Mouse (Mus musculus): ENCODE data around the gene Shroom1. TPM values are rescaled to one million over a fixed set of nuclear protein-coding genes. Genes with fewer than 3 reads are reported as not detected.

Shroom1 gene
- polyA plus RNA-seq, 1 experiment: 0.07 TPM

DNA sequence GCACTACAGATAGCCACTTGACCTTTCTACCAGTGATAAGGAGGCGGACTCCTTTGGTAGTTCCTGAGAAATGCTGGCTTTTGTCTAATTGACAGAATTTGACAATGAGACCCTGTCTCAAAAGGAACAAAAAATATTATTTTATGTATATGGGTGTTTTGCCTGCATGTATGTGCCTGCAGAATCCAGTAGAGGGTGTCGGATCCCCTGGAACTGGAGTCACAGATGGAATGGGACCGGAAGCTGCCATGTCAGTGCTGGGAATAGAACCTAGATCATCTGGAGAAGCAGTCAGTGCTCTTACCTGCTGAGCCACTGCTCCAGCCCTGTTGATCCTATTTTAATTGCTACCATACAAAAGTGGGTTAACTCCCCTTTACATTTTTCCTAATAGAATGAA is 15.7 kb downstream of the Shroom1 start:
- TF ChIP-seq GATA1 (IDR thresholded peaks at IDR 0.05; ENCODE audit: borderline replicate concordance, low read length) (no peak), FLI1 (IDR thresholded peaks at IDR 0.05; ENCODE audit: low read length) (no peak)
- Histone ChIP-seq H3K9me3 (peaks cover 5% of the 10 kb centered on the region), H3K4me1 (peaks cover 33% of the 10 kb centered on the region), H3K27me3 (replicated peaks) (peaks cover 79% of the 10 kb centered on the region), H3K4me3 (replicated peaks) (no peak overlapping the region), H3K36me3 (replicated peaks; ENCODE audit: low read length) (no peaks in the 10 kb centered on the region)

DNA sequence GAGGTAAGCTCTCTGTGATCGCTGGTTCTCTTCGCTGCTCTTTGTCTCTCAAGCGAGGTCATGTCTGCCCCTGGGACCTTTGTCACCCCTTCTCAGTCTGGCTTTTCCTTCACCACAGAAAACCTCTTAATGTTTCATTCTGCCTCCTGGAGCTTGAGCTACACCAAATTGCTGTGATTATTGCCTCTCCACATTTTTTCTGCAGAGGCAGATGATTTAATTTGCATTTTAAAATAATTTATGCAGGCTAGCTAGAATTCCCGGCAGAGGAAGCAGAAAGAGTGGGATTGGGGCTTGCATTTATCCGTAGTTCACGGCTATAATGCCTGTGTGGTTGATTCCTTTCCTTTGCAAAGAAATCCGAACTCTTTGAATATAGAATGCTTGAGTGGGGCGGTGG is 18.6 kb downstream of the Shroom1 start:
- TF ChIP-seq GATA1 (IDR thresholded peaks at IDR 0.05; ENCODE audit: borderline replicate concordance, low read length) (no peak), FLI1 (IDR thresholded peaks at IDR 0.05; ENCODE audit: low read length) (no peak)
- H3K4me3 ChIP-seq (replicated peaks): no peak overlapping the region
- peaks cover 41% of the 10 kb centered on the region for H3K4me1 ChIP-seq
- no peaks in the 10 kb centered on the region for H3K36me3 ChIP-seq (replicated peaks; ENCODE audit: low read length)
- H3K27me3 ChIP-seq (replicated peaks): peaks cover 86% of the 10 kb centered on the region
- H3K9me3 ChIP-seq: peaks cover 19% of the 10 kb centered on the region

DNA sequence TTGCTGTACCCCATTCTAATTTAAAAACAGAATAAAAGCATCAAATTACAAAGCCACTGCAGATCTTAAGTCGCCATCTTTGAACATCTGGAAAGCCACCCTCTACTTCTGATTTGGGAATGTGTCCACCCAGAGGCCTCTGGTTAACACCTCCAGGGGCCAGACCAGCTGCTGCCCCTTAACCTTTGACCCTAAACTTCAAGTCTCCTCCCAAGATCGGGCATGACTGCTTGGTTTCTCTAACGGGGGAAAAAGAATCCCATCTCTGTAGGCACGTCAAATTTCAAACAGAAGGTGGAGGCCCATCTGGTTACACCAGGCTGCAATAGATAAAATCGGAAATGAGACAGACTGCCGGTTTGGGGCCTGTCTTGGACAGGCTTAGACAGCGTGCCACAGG is 20.8 kb downstream of the Shroom1 start:
- Histone ChIP-seq H3K4me3 (replicated peaks) (no peak overlapping the region), H3K9me3 (peaks cover 19% of the 10 kb centered on the region), H3K27me3 (replicated peaks) (peaks cover 76% of the 10 kb centered on the region), H3K4me1 (peaks cover 47% of the 10 kb centered on the region), H3K36me3 (replicated peaks; ENCODE audit: low read length) (no peaks in the 10 kb centered on the region)
- TF ChIP-seq GATA1 (IDR thresholded peaks at IDR 0.05; ENCODE audit: borderline replicate concordance, low read length) (no peak), FLI1 (IDR thresholded peaks at IDR 0.05; ENCODE audit: low read length) (no peak)

DNA sequence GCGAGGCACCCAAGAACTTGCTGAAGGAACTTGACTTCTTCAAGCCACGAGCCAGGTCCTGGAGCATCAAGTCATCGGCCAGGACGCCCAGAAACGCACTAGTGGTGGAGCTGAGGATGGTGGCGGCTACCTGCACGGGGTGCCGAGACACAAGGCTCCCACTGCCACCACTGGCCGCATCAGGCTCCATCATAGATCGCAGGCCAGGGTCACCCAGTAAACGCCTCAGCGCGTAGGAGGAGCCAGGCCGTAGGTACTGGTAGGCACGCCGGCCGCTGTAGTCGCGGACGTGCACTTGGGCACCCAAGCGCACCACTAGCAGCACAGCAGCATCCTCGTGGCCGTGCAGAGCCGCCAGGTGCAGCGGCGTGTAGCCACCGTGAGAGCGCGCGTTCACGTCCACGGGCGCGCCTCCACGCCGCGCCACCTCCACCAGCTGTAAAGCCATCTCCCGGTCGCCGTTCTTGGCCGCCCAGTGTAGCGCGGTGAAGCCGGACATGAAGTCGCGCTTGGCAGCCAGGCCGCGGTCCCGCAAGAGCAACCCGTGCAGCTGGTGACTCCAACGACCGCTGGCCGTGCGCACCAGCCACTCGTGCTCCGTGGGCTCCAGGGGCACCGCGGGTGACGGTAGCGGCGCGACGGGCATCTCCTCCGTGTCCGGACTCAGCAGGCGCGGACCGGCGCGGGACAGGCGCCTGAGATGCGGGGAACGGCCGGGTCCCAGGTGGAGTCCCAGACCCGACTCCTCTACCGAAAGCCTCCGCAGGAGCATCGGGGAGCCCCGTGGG is 21.6 kb downstream of the Shroom1 start:
- Histone ChIP-seq H3K36me3 (replicated peaks; ENCODE audit: low read length) (no peaks in the 10 kb centered on the region), H3K9me3 (peaks cover 14% of the 10 kb centered on the region), H3K4me1 (peaks cover 47% of the 10 kb centered on the region), H3K4me3 (replicated peaks) (peak overlapping the region; percentile 89), H3K27me3 (replicated peaks) (peaks cover 74% of the 10 kb centered on the region)
- TF ChIP-seq GATA1 (IDR thresholded peaks at IDR 0.05; ENCODE audit: borderline replicate concordance, low read length) (no peak), FLI1 (IDR thresholded peaks at IDR 0.05; ENCODE audit: low read length) (no peak)

DNA sequence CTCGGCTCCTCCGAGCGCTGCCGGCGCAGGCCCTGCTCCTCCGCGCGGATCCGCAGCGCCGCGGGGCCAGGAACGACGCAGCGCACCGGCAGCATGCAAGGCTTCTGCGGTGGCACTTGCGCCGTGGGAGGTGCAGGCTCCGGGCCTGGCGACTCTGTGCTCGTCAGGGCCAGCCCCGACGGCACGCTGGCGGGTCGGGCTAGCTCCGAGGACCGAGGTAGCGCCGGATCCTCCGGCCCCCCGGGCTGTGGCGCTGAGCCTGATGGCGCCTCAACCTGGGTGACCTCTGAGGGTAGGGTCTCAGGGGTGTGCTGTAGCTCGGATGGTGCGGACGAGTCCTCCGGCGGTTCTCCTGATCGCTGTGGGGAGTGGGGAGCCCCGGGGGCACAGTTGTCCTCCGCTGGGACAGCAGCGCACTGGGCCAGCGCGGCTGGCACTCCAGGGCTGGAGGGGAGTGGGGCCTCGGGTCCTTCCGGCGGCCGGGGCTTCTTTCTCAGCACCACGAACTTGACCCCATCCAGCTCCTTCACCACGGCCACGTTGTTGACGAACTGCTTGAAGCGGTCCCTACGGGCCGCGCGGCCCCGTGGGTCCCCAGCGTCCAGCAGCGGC is 22.3 kb downstream of the Shroom1 start:
- peaks cover 49% of the 10 kb centered on the region for H3K4me1 ChIP-seq
- TF ChIP-seq GATA1 (IDR thresholded peaks at IDR 0.05; ENCODE audit: borderline replicate concordance, low read length) (no peak), FLI1 (IDR thresholded peaks at IDR 0.05; ENCODE audit: low read length) (no peak)
- peaks cover 13% of the 10 kb centered on the region for H3K9me3 ChIP-seq
- H3K27me3 ChIP-seq (replicated peaks): peaks cover 68% of the 10 kb centered on the region
- H3K36me3 ChIP-seq (replicated peaks; ENCODE audit: low read length): no peaks in the 10 kb centered on the region
- H3K4me3 ChIP-seq (replicated peaks): peak overlapping the region; percentile 89

DNA sequence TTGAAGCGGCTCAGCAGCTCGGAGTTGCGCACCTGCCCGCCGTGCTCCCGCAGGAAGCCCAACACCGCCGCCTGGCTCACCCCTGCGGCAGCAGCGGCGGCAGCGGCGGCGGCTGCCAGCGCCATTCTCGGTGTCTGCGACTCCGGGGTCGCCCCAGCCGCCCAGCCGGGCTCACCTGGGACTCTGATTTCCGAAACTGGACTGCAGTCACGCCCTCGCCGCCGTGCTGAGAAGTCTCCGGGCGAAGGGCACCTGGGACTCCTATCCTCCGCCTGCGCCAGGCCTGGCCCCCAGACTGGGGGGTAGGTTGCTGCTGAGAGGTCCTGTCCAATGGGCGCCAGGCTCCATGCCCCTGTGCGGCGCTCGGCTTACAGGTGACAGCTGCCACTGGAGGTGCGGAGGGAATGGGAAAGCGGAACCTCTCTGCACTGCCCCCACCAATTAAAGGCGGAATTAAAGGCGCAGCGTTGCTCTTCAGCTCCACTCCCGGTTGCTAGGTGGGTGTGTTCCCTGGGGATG is 22.8 kb downstream of the Shroom1 start, which contains the start of the genes Gm9945 and Sowaha:
Gm9945 (plus strand) TSS at position 384 of the 519 bp plus-strand sequence.
Sowaha (minus strand) TSS at position 492 of the 519 bp plus-strand sequence.
- H3K4me1 ChIP-seq: peaks cover 49% of the 10 kb centered on the region
- no peaks in the 10 kb centered on the region for H3K36me3 ChIP-seq (replicated peaks; ENCODE audit: low read length)
- peaks cover 62% of the 10 kb centered on the region for H3K27me3 ChIP-seq (replicated peaks)
- no peak for TF ChIP-seq GATA1 (IDR thresholded peaks at IDR 0.05; ENCODE audit: borderline replicate concordance, low read length)
- no peak for TF ChIP-seq FLI1 (IDR thresholded peaks at IDR 0.05; ENCODE audit: low read length)
- H3K4me3 ChIP-seq (replicated peaks): peak within 1 kb of the TSS; percentile 89
- peaks cover 13% of the 10 kb centered on the region for H3K9me3 ChIP-seq

DNA sequence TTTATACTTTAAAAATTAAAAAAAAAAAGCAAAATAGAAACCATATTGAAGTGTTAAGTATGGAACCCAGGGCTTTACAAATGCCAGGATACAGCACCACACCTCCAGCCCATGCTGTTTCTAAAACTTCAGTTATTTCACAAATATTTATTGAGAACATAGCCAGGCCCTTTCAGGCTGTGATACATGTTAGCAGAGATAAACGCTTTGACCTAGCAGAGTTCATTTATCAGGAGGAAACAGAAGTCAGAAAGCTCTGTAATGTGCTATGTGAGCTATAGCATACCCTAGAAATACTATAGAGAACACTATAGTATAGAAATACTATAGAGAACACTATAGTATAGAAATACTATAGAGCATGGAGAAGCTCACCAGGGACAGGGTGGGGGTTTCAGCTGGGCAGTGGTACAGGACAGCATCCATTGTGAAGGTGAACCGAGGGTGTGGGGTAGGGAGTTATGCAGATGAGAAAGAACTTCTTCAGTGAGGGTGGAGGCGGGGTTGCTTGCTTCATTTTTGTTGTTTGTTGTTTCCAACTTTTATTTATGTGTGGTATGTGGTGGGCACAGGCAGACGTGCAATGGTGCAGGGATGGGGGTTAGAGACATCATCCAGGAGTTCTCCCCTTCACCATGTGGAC is 24.2 kb downstream of the Shroom1 start:
- Histone ChIP-seq H3K4me3 (replicated peaks) (no peak overlapping the region), H3K27me3 (replicated peaks) (peaks cover 52% of the 10 kb centered on the region), H3K9me3 (peaks cover 20% of the 10 kb centered on the region), H3K4me1 (peaks cover 41% of the 10 kb centered on the region), H3K36me3 (replicated peaks; ENCODE audit: low read length) (no peaks in the 10 kb centered on the region)
- TF ChIP-seq GATA1 (IDR thresholded peaks at IDR 0.05; ENCODE audit: borderline replicate concordance, low read length) (no peak), FLI1 (IDR thresholded peaks at IDR 0.05; ENCODE audit: low read length) (no peak)

DNA sequence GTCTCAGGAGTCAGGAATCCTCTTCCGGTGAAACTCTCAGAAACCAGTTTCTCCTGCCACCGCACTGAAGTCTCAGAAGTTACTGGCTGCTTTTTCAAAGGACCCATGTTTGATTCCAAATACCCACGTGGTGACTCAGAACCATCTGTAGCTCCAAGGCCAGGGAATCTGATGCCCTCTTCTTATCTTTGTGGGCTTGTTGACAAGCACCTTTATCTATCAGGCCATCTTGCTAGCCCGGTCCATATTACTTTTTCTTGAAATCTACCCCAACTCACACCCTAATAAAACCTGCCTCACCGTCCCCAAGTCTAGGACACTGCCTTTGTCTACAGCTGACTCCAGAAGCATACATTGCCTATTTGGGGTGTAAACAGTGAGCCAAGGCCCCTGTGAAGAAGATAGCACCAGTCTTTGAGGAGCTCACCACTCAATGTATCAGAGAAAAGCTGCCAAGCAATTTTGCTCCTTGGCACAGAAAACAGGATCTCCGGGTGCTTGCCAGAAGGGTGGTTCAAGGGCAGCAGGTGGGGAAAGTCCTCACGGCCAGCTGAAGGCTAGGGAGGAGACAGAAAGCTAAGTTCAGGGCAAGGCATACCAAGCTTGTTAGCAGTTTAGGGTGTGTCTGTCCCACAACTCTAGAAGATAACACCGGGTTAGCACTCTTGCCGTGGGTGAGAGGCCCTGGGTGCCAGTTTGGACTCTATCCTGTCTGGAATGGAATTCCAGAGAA is 26.3 kb downstream of the Shroom1 start:
- Histone ChIP-seq H3K27me3 (replicated peaks) (peaks cover 54% of the 10 kb centered on the region), H3K4me1 (peaks cover 58% of the 10 kb centered on the region), H3K9me3 (peaks cover 14% of the 10 kb centered on the region), H3K4me3 (replicated peaks) (no peak overlapping the region), H3K36me3 (replicated peaks; ENCODE audit: low read length) (no peaks in the 10 kb centered on the region)
- TF ChIP-seq FLI1 (IDR thresholded peaks at IDR 0.05; ENCODE audit: low read length) (no peak), GATA1 (IDR thresholded peaks at IDR 0.05; ENCODE audit: borderline replicate concordance, low read length) (no peak)

DNA sequence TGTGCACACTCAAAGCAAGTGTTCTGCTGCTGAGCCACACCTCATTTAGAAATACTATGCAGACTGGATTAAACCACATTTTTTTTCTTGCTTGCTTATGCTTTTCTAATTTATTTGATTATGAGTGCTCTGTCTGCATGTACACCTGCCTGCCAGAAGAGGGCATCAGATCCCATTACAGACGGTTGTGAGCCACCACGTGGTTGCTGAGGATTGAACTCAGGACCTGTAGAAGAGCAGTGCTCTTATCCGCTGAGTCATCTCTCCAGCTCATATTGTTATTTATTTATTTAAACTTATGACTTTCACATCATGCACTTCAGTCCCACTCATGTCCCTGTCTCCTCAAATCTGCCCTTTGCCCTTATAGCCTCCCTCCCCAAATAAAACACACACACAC is 28.7 kb downstream of the Shroom1 start:
- Histone ChIP-seq H3K27me3 (replicated peaks) (peaks cover 32% of the 10 kb centered on the region), H3K4me1 (peaks cover 45% of the 10 kb centered on the region), H3K9me3 (peaks cover 7% of the 10 kb centered on the region; the same call in 1 of the 2 replicates), H3K36me3 (replicated peaks; ENCODE audit: low read length) (no peaks in the 10 kb centered on the region), H3K4me3 (replicated peaks) (no peak overlapping the region)
- TF ChIP-seq GATA1 (IDR thresholded peaks at IDR 0.05; ENCODE audit: borderline replicate concordance, low read length) (no peak), FLI1 (IDR thresholded peaks at IDR 0.05; ENCODE audit: low read length) (no peak)
